In the genomic region with DNA sequence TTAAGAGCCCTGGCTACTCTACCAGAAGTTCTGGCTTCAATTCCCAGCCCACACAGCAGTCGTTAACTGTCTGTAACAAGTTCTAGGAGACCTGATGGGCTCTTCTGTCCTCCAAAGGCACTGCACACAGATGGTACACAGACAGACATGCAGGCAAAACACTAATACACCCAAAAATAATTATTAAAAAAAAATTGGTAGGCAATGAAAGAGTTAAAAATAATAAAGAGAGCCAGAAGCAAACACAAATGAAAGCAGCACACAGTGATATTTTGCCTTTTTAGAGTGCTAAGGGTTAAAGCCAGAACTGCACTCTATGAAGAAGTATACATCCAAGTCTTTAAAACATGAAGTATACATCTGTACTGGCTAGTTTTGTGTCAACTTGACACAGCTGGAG, we compare ENCODE assay signal across 25 mouse cellular contexts.
"Had no signal": no experiment of that assay in that cellular context is flagged by ENCODE, and none has a peak within 500 bp of the region (broad histone marks: within the 10 kb centered on the region; RNA-seq: fewer than 3 reads in every experiment).

No protein-coding gene starts in this region.

- H3K4me3 ChIP-seq: heart, adult 2 months; hindbrain, embryonic 13.5 days; hindbrain, embryonic 15.5 days; kidney, embryonic 15.5 days; limb, embryonic 10.5 days; limb, embryonic 12.5 days; liver, embryonic 13.5 days; liver, embryonic 15.5 days had no signal

- H3K27ac ChIP-seq: heart, adult 2 months; hindbrain, embryonic 13.5 days; hindbrain, embryonic 15.5 days; hindbrain, postnatal 0 days; kidney, embryonic 15.5 days; kidney, postnatal 0 days; limb, embryonic 10.5 days; limb, embryonic 12.5 days; liver, embryonic 13.5 days; liver, embryonic 15.5 days had no signal

- ATAC-seq: hindbrain, postnatal 0 days; intestine, embryonic 16.5 days had no signal

- DNase-seq: gastrocnemius, postnatal 14 days; gastrocnemius, postnatal 36 days; heart, adult 2 months; heart, postnatal 10 days; heart, postnatal 36 days; kidney, adult 11 months; kidney, adult 2 months; kidney, adult 9 months; kidney, postnatal 14 days; kidney, postnatal 36 days; layer of hippocampus, adult 9-11 months; layer of hippocampus, postnatal 36 days; liver; liver, embryonic 13.5 days had no signal

- H3K4me2 ChIP-seq: heart, embryonic 11.5 days; hindbrain, embryonic 13.5 days; hindbrain, embryonic 15.5 days; kidney, embryonic 15.5 days; limb, embryonic 12.5 days; liver, embryonic 11.5 days; liver, embryonic 13.5 days; liver, embryonic 15.5 days had no signal

- H3K9me3 ChIP-seq: hindbrain, embryonic 13.5 days; hindbrain, embryonic 15.5 days; kidney, embryonic 15.5 days; limb, embryonic 10.5 days; limb, embryonic 12.5 days; liver, embryonic 13.5 days; liver, embryonic 15.5 days had no signal

- H3K4me1 ChIP-seq: hindbrain, embryonic 13.5 days; hindbrain, embryonic 15.5 days; kidney, embryonic 15.5 days; limb, embryonic 10.5 days; limb, embryonic 12.5 days had no signal

- H3K27me3 ChIP-seq: hindbrain, embryonic 13.5 days; hindbrain, embryonic 15.5 days; kidney, embryonic 15.5 days; limb, embryonic 12.5 days; liver, embryonic 13.5 days; liver, embryonic 15.5 days had no signal

- H3K9ac ChIP-seq: hindbrain, embryonic 13.5 days; hindbrain, embryonic 15.5 days; kidney, embryonic 15.5 days; limb, embryonic 12.5 days; liver, embryonic 13.5 days; liver, embryonic 15.5 days had no signal
